Mouse (Mus musculus) erythroblast, embryonic 14.5 days (primary cell): ENCODE measurements around the gene Gm17571.

Experiments used
- GATA1 ChIP-seq: IDR thresholded peaks from 2 replicates; pipeline ENCODE4 v1.6.1; 2012; ENCODE audit warnings: low read length, inconsistent platforms, mixed read lengths
- TAL1 ChIP-seq: IDR thresholded peaks from 3 replicates; pipeline ENCODE4 v1.6.1; 2012; ENCODE audit warnings: low read length, inconsistent platforms, mixed read lengths

- TF ChIP-seq GATA1 (no peak), TAL1 (no peak)
Observed at GRCm38 (mm10) chr9:13466816-13467215, 20.3 kb upstream of the Gm17571 start.
